Mouse (Mus musculus): Measurements from ENCODE around the gene Nenf. TPM values are rescaled to one million over a fixed set of nuclear protein-coding genes. Genes with fewer than 3 reads are reported as not detected.

The Nenf gene
- polyA plus RNA-seq, 1 experiment from 2014 or later, result 97.0 TPM

GRCm38 (mm10) chr1:191283110-191284040 lies 34.6 kb downstream of the Nenf start:
- no peak overlapping the region for H3K9ac ChIP-seq (ENCODE audit: low read depth, low read length)
- peak; percentile 44; the same call in 1 of the 2 replicates for ATAC-seq (ENCODE audit: low FRiP score, low TSS enrichment)
- WGBS, result 81% methylated on average over 13 of the region's 13 CpGs
- H3K27me3 ChIP-seq (ENCODE audit: control insufficient read depth, insufficient read depth, low read length), result no peaks in the 10 kb centered on the region
- no peak overlapping the region for H3K27ac ChIP-seq (ENCODE audit: low read depth, low read length)
- H3K4me2 ChIP-seq (replicated peaks; ENCODE audit: low read depth, low read length), result no peak overlapping the region
- H3K4me1 ChIP-seq (ENCODE audit: control insufficient read depth, insufficient read depth, low read length), result no peaks in the 10 kb centered on the region
- H3K4me3 ChIP-seq (ENCODE audit: low read length), result no peak overlapping the region
- no peaks in the 10 kb centered on the region for H3K9me3 ChIP-seq (ENCODE audit: control insufficient read depth, low read length)
- H3K36me3 ChIP-seq (ENCODE audit: control insufficient read depth, insufficient read depth, low read length), result no peaks in the 10 kb centered on the region

- Histone ChIP-seq H3K4me3 (ENCODE audit: low read length) (no peak overlapping the region), H3K4me2 (replicated peaks; ENCODE audit: low read depth, low read length) (no peak overlapping the region), H3K27me3 (ENCODE audit: control insufficient read depth, insufficient read depth, low read length) (no peaks in the 10 kb centered on the region), H3K36me3 (ENCODE audit: control insufficient read depth, insufficient read depth, low read length) (no peaks in the 10 kb centered on the region), H3K4me1 (ENCODE audit: control insufficient read depth, insufficient read depth, low read length) (no peaks in the 10 kb centered on the region), H3K9me3 (ENCODE audit: control insufficient read depth, low read length) (no peaks in the 10 kb centered on the region), H3K9ac (ENCODE audit: low read depth, low read length) (no peak overlapping the region), H3K27ac (ENCODE audit: low read depth, low read length) (no peak overlapping the region)
- no peak for ATAC-seq (ENCODE audit: low FRiP score, low TSS enrichment)
- 79% methylated on average over 1 of the region's 1 CpGs for WGBS
Measured at GRCm38 (mm10) chr1:191282319-191282718, 35.7 kb downstream of the Nenf start.

GRCm38 (mm10) chr1:191281171-191281570 lies 36.8 kb downstream of the Nenf start:
- no peak for ATAC-seq (ENCODE audit: low FRiP score, low TSS enrichment)
- Histone ChIP-seq H3K4me2 (replicated peaks; ENCODE audit: low read depth, low read length) (no peak overlapping the region), H3K4me3 (ENCODE audit: low read length) (no peak overlapping the region), H3K27ac (ENCODE audit: low read depth, low read length) (no peak overlapping the region), H3K36me3 (ENCODE audit: control insufficient read depth, insufficient read depth, low read length) (no peaks in the 10 kb centered on the region), H3K27me3 (ENCODE audit: control insufficient read depth, insufficient read depth, low read length) (no peaks in the 10 kb centered on the region), H3K4me1 (ENCODE audit: control insufficient read depth, insufficient read depth, low read length) (no peaks in the 10 kb centered on the region), H3K9me3 (ENCODE audit: control insufficient read depth, low read length) (no peaks in the 10 kb centered on the region), H3K9ac (ENCODE audit: low read depth, low read length) (no peak overlapping the region)
- WGBS, result 64% methylated on average over 7 of the region's 7 CpGs

GRCm38 (mm10) chr1:191278324-191278723 lies 39.7 kb downstream of the Nenf start:
- no peaks in the 10 kb centered on the region for H3K4me1 ChIP-seq (ENCODE audit: control insufficient read depth, insufficient read depth, low read length)
- H3K4me2 ChIP-seq (replicated peaks; ENCODE audit: low read depth, low read length), result no peak overlapping the region
- ATAC-seq (ENCODE audit: low FRiP score, low TSS enrichment), result no peak
- no peaks in the 10 kb centered on the region for H3K9me3 ChIP-seq (ENCODE audit: control insufficient read depth, low read length)
- no peak overlapping the region for H3K9ac ChIP-seq (ENCODE audit: low read depth, low read length)
- H3K27ac ChIP-seq (ENCODE audit: low read depth, low read length), result no peak overlapping the region
- no peak overlapping the region for H3K4me3 ChIP-seq (ENCODE audit: low read length)
- WGBS, result 65% methylated on average over 4 of the region's 4 CpGs
- H3K27me3 ChIP-seq (ENCODE audit: control insufficient read depth, insufficient read depth, low read length), result no peaks in the 10 kb centered on the region
- H3K36me3 ChIP-seq (ENCODE audit: control insufficient read depth, insufficient read depth, low read length), result no peaks in the 10 kb centered on the region

- Histone ChIP-seq H3K4me2 (replicated peaks; ENCODE audit: low read depth, low read length) (no peak overlapping the region), H3K27me3 (ENCODE audit: control insufficient read depth, insufficient read depth, low read length) (no peaks in the 10 kb centered on the region), H3K27ac (ENCODE audit: low read depth, low read length) (no peak overlapping the region), H3K9me3 (ENCODE audit: control insufficient read depth, low read length) (no peaks in the 10 kb centered on the region), H3K36me3 (ENCODE audit: control insufficient read depth, insufficient read depth, low read length) (no peaks in the 10 kb centered on the region), H3K9ac (ENCODE audit: low read depth, low read length) (no peak overlapping the region), H3K4me1 (ENCODE audit: control insufficient read depth, insufficient read depth, low read length) (no peaks in the 10 kb centered on the region), H3K4me3 (ENCODE audit: low read length) (no peak overlapping the region)
- no peak for ATAC-seq (ENCODE audit: low FRiP score, low TSS enrichment)
- WGBS, result 84% methylated on average over 14 of the region's 14 CpGs
Measured at GRCm38 (mm10) chr1:191277549-191278059, 40.4 kb downstream of the Nenf start.

- H3K4me2 ChIP-seq (replicated peaks; ENCODE audit: low read depth, low read length), result no peak overlapping the region
- no peaks in the 10 kb centered on the region for H3K9me3 ChIP-seq (ENCODE audit: control insufficient read depth, low read length)
- no peak overlapping the region for H3K4me3 ChIP-seq (ENCODE audit: low read length)
- 97% methylated on average over 7 of the region's 7 CpGs for WGBS
- no peaks in the 10 kb centered on the region for H3K4me1 ChIP-seq (ENCODE audit: control insufficient read depth, insufficient read depth, low read length)
- H3K36me3 ChIP-seq (ENCODE audit: control insufficient read depth, insufficient read depth, low read length), result no peaks in the 10 kb centered on the region
- H3K27ac ChIP-seq (ENCODE audit: low read depth, low read length), result no peak overlapping the region
- ATAC-seq (ENCODE audit: low FRiP score, low TSS enrichment), result no peak
- H3K27me3 ChIP-seq (ENCODE audit: control insufficient read depth, insufficient read depth, low read length), result no peaks in the 10 kb centered on the region
- H3K9ac ChIP-seq (ENCODE audit: low read depth, low read length), result no peak overlapping the region
Measured at GRCm38 (mm10) chr1:191276181-191276580, 41.8 kb downstream of the Nenf start.

- H3K4me2 ChIP-seq (replicated peaks; ENCODE audit: low read depth, low read length), result no peak overlapping the region
- ATAC-seq (ENCODE audit: low FRiP score, low TSS enrichment), result peak; percentile 54
- 9% methylated on average over 12 of the region's 12 CpGs for WGBS
- H3K27me3 ChIP-seq (ENCODE audit: control insufficient read depth, insufficient read depth, low read length), result no peaks in the 10 kb centered on the region
- H3K9ac ChIP-seq (ENCODE audit: low read depth, low read length), result no peak overlapping the region
- H3K4me3 ChIP-seq (ENCODE audit: low read length), result no peak overlapping the region
- no peaks in the 10 kb centered on the region for H3K4me1 ChIP-seq (ENCODE audit: control insufficient read depth, insufficient read depth, low read length)
- H3K36me3 ChIP-seq (ENCODE audit: control insufficient read depth, insufficient read depth, low read length), result no peaks in the 10 kb centered on the region
- no peak overlapping the region for H3K27ac ChIP-seq (ENCODE audit: low read depth, low read length)
- no peaks in the 10 kb centered on the region for H3K9me3 ChIP-seq (ENCODE audit: control insufficient read depth, low read length)
Measured at GRCm38 (mm10) chr1:191275527-191275926, 42.5 kb downstream of the Nenf start.

- no peak for ATAC-seq (ENCODE audit: low FRiP score, low TSS enrichment)
- Histone ChIP-seq H3K27ac (ENCODE audit: low read depth, low read length) (no peak overlapping the region), H3K4me2 (replicated peaks; ENCODE audit: low read depth, low read length) (no peak overlapping the region), H3K9ac (ENCODE audit: low read depth, low read length) (no peak overlapping the region), H3K4me3 (ENCODE audit: low read length) (no peak overlapping the region), H3K27me3 (ENCODE audit: control insufficient read depth, insufficient read depth, low read length) (no peaks in the 10 kb centered on the region), H3K9me3 (ENCODE audit: control insufficient read depth, low read length) (no peaks in the 10 kb centered on the region), H3K4me1 (ENCODE audit: control insufficient read depth, insufficient read depth, low read length) (peaks cover 9% of the 10 kb centered on the region; the same call in 1 of the 2 replicates), H3K36me3 (ENCODE audit: control insufficient read depth, insufficient read depth, low read length) (no peaks in the 10 kb centered on the region)
- 74% methylated on average over 3 of the region's 3 CpGs for WGBS
Measured at GRCm38 (mm10) chr1:191272660-191273059, 45.3 kb downstream of the Nenf start.

GRCm38 (mm10) chr1:191269648-191269952 lies 48.4 kb downstream of the Nenf start:
- ATAC-seq (ENCODE audit: low FRiP score, low TSS enrichment), result no peak
- H3K27me3 ChIP-seq (ENCODE audit: control insufficient read depth, insufficient read depth, low read length), result no peaks in the 10 kb centered on the region
- peaks cover 13% of the 10 kb centered on the region; the same call in 1 of the 2 replicates for H3K4me1 ChIP-seq (ENCODE audit: control insufficient read depth, insufficient read depth, low read length)
- H3K9ac ChIP-seq (ENCODE audit: low read depth, low read length), result no peak overlapping the region
- H3K4me3 ChIP-seq (ENCODE audit: low read length), result no peak overlapping the region
- WGBS, result 47% methylated on average over 8 of the region's 8 CpGs
- no peaks in the 10 kb centered on the region for H3K9me3 ChIP-seq (ENCODE audit: control insufficient read depth, low read length)
- H3K4me2 ChIP-seq (replicated peaks; ENCODE audit: low read depth, low read length), result no peak overlapping the region
- no peaks in the 10 kb centered on the region for H3K36me3 ChIP-seq (ENCODE audit: control insufficient read depth, insufficient read depth, low read length)
- no peak overlapping the region for H3K27ac ChIP-seq (ENCODE audit: low read depth, low read length)

Data from kidney, embryonic 14.5 days (tissue).